Mouse (Mus musculus) adrenal gland, adult 18-20 months (tissue): ENCODE measurements around the gene Gm13275. TPM values are rescaled to one million over a fixed set of nuclear protein-coding genes. Genes with fewer than 3 reads are reported as not detected.
"Not testable (repeated sequence)": the region's sequence is repeated elsewhere in the genome, so short reads cannot be mapped to it uniquely, and the experiment has no call there.

Experiments
- DNase-seq, 2 experiments: peaks; one replicate each; pipeline ENCODE4 v3.0.0; 2021 to 2022; ENCODE audit warnings: low spot score in 2 of 2
- long read RNA-seq, 2 experiments: library from polyadenylated mRNA; stranded (forward); transcript quantifications; one replicate each; pipeline ENCODE4 v2.0.0; 2021
- total RNA-seq, 2 experiments: library from RNA; stranded (reverse); gene quantifications; 1 replicate in 1 of 2; 2 replicates in 1 of 2; pipeline ENCODE4 v1.2.3; 2021

Gene Gm13275
- not detected for total RNA-seq
- long read RNA-seq, experiment 1 = 0 reads
- long read RNA-seq, experiment 2 = 0 reads

- DNase-seq = peak; percentile 66 to 79
These were observed at the start of gene Gm13275 for GRCm38 (mm10) chr4:88793936-88794675. TSS of gene Gm13275 (plus strand) at chr4:88794487.

DNA sequence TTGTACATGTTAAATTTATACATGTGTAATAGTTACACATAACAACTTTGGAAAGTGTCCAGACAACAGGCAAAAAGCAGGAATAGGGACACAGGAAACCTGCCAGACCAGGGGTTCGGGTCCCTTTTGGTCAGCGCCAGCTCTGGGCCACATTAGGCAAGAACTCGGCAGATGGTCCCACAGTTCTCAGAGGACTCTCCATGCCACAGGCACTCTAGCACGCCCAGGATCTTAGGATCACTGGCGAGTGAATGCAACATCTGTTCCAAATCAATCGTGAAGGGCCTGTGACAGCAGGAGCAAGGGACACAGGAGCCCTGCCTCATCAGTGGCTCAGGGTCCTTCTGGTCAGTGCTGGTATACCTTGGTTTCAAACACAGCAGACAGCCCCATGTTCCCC is 44.4 kb upstream of the Gm13275 start:
- DNase-seq = no peak

DNA sequence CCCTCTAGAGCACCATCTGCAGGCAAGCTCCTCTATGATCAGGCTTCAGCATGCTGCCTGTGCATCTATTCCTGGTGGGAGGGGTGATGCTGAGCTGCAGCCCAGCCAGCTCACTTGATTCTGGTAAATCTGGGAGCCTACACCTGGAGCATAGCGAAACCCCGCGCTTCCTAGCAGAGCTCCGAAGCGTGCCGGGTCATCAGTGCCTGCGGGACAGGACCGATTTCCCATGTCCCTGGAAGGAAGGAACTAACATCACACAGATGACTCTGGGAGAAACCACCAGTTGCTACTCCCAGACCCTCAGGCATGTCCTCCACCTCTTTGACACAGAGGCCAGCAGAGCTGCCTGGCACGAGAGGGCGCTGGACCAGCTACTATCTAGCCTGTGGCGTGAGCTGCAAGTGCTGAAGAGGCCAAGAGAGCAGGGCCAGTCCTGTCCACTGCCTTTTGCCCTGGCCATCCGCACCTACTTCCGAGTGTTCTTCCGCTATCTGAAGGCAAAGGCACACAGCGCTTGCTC is 39.4 kb upstream of the Gm13275 start, which contains the start of gene Gm13271:
Gene Gm13271, plus strand, starts transcription at position 51 of the 523 bp plus-strand sequence.
- DNase-seq = peak; percentile 70 to 75

GRCm38 (mm10) chr4:88756581-88757513 is 37.4 kb upstream of the Gm13275 start:
- DNase-seq = peak; percentile 8 to 21

DNA sequence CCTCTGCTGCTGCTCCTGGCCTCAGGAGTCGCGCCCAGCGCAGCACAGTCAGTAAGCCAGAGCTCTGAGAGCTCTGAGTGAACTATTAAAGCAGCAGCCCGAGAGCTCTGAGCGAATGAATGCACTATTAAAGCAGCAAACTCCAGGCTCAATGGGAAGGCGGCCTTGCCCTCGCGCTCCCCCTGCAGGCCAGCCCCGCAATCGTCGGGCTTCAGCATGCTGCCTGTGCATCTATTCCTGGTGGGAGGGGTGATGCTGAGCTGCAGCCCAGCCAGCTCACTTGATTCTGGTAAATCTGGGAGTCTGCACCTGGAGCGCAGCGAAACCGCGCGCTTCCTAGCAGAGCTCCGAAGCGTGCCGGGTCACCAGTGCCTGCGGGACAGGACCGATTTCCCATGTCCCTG is 36.7 kb upstream of the Gm13275 start:
- peak; percentile 86 to 90 for DNase-seq

- not testable (repeated sequence) for DNase-seq
These were observed 35.5 kb upstream of the Gm13275 start for GRCm38 (mm10) chr4:88758751-88759150.

DNA sequence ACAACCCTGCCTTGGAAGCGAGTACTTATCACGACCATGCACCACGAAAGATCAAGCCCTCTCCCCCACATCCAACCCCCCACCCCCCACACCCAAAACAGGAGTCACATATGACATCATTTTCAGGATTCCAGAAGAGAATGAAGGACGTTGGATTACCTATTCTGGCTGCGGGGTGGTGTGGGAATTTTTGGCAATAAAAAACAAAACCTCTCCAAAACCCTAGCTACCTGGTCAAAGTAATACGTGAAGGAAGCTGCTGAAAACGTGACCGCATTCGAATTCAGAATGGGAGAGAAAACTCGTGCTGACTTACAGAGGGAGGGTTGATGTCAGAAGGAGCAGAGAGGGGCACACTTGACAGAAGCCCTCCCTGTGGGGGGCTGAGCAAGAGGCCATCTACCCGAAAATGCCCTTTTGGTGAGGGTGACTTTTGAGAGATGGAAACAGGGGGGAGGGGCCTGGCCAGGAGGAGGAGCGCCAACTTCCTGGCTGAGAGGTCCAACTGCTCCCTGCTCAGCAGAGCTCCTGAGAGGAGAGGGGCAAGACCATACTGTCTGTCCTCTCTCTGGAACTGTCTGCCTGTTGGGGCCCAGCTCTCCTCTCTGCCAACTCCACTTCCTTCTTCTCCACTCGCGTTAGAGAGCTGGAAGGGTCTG is 34.5 kb upstream of the Gm13275 start, which contains the start of gene Gm13283:
Gene Gm13283, plus strand, starts transcription at position 510 of the 659 bp plus-strand sequence.
- peak in 1 of 2 experiments; percentile 16 for DNase-seq

DNA sequence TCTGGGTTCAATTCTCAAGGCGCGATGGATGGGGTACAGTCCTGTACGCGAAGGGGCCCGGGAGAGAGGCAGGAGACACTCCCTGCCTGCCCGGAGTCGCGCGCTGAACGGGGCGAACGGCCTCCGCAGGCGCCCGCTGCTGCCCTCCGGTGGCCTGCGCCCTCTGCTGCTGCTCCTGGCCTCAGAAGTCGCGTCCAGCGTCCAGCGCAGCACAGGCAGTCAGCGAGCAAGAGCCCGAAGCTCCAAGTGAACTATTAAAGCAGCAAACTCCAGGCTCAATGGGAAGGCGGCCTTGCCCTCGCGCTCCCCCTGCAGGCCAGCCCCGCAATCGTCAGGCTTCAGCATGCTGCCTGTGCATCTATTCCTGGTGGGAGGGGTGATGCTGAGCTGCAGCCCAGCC is 33.9 kb upstream of the Gm13275 start:
- DNase-seq = peak; percentile 57 to 67

DNA sequence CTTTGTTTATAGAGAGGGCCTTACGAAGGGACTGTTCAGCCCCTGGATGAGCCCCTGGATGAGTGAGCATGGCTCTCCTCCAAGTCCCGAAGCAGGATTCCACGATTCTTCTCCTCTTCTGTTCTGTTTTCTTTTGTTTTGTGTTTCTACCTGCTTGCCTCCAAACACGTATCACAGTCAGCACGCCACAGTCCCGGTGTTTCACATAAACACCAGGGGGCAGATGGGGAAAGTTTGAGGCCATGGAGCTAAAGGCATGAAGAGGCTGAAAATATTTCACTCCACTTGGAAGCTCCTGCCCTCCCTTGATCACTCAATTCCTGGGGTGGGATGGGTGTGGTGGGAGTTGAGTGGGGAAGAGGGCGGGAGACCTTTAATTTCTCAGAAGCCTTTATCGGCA is 32.5 kb upstream of the Gm13275 start:
- DNase-seq = peak; percentile 65 to 71

GRCm38 (mm10) chr4:88762341-88762740 is 31.9 kb upstream of the Gm13275 start:
- DNase-seq = peak in 1 of 2 experiments; percentile 15

DNA sequence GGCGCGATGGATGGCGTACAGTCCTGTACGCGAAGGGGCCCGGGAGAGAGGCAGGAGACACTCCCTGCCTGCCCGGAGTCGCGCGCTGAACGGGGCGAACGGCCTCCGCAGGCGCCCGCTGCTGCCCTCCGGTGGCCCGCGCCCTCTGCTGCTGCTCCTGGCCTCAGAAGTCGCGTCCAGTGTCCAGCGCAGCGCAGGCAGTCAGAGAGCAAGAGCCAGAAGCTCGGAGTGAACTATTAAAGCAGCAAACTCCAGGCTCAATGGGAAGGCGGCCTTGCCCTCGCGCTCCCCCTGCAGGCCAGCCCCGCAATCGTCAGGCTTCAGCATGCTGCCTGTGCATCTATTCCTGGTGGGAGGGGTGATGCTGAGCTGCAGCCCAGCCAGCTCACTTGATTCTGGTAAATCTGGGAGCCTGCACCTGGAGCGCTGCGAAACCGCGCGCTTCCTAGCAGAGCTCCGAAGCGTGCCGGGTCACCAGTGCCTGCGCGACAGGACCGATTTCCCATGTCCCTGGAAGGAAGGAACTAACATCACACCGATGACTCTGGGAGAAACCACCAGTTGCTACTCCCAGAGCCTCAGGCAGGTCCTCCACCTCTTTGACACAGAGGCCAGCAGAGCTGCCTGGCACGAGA is 30.8 kb upstream of the Gm13275 start:
- DNase-seq = peak; percentile 37

DNA sequence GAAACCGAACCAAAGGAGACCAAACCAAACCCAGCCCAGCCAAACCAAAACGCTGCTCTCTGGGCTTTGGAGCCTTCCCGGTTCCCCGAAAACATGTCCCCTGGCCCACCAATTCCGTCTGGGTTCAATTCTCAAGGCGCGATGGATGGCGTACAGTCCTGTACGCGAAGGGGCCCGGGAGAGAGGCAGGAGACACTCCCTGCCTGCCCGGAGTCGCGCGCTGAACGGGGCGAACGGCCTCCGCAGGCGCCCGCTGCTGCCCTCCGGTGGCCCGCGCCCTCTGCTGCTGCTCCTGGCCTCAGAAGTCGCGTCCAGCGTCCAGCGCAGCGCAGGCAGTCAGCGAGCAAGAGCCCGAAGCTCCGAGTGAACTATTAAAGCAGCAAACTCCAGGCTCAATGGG is 20.8 kb upstream of the Gm13275 start, which contains the start of gene Gm13290:
Gene Gm13290, plus strand, starts transcription at position 301 of the 400 bp plus-strand sequence.
- DNase-seq = not testable (repeated sequence)

DNA sequence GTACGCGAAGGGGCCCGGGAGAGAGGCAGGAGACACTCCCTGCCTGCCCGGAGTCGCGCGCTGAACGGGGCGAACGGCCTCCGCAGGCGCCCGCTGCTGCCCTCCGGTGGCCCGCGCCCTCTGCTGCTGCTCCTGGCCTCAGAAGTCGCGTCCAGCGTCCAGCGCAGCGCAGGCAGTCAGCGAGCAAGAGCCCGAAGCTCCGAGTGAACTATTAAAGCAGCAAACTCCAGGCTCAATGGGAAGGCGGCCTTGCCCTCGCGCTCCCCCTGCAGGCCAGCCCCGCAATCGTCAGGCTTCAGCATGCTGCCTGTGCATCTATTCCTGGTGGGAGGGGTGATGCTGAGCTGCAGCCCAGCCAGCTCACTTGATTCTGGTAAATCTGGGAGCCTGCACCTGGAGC is 17.7 kb upstream of the Gm13275 start, which contains the start of gene Gm13289:
Gene Gm13289, plus strand, starts transcription at position 301 of the 400 bp plus-strand sequence.
- not testable (repeated sequence) for DNase-seq

GRCm38 (mm10) chr4:88779550-88779949 is 14.7 kb upstream of the Gm13275 start, which contains the start of gene Gm13272:
TSS of gene Gm13272 (plus strand) at chr4:88779850.
- DNase-seq = not testable (repeated sequence)

DNA sequence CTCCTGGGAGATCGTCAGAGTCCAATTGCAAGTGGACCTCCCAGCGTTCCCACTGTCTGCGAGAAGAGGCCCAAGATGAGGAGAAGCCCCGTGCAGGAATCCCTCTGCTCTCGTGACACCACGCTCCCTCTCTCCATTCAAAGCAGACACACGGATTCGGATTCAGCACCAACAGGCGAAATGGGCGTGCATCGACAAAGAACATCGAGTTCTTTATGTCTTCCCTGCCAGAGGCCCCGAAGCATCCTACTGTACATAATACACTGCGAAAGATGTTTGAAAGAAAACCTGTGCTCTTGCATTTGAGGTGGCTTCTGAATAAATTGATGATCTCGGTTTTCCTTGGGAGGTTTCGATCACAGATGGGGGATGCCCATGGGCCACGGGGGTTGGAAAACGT is 14.0 kb upstream of the Gm13275 start:
- not testable (repeated sequence) for DNase-seq

- DNase-seq = not testable (repeated sequence)
These were observed 12.5 kb upstream of the Gm13275 start, which contains the start of gene Ifnz for GRCm38 (mm10) chr4:88781831-88782230. TSS of gene Ifnz (plus strand) at chr4:88782131.

DNA sequence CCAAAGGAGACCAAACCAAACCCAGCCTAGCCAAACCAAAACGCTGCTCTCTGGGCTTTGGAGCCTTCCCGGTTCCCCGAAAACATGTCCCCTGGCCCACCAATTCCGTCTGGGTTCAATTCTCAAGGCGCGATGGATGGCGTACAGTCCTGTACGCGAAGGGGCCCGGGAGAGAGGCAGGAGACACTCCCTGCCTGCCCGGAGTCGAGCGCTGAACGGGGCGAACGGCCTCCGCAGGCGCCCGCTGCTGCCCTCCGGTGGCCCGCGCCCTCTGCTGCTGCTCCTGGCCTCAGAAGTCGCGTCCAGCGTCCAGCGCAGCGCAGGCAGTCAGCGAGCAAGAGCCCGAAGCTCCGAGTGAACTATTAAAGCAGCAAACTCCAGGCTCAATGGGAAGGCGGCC is 12.0 kb upstream of the Gm13275 start:
- peak in 1 of 2 experiments; percentile 24 for DNase-seq

- not testable (repeated sequence) for DNase-seq
These were observed 8.9 kb upstream of the Gm13275 start, which contains the start of gene Gm13276 for GRCm38 (mm10) chr4:88785409-88785808. TSS of gene Gm13276 (plus strand) at chr4:88785709.

- peak; percentile 32 to 39 for DNase-seq
These were observed 5.9 kb upstream of the Gm13275 start, which contains the start of gene Gm13277 for GRCm38 (mm10) chr4:88788402-88788801. TSS of gene Gm13277 (plus strand) at chr4:88788632.

DNA sequence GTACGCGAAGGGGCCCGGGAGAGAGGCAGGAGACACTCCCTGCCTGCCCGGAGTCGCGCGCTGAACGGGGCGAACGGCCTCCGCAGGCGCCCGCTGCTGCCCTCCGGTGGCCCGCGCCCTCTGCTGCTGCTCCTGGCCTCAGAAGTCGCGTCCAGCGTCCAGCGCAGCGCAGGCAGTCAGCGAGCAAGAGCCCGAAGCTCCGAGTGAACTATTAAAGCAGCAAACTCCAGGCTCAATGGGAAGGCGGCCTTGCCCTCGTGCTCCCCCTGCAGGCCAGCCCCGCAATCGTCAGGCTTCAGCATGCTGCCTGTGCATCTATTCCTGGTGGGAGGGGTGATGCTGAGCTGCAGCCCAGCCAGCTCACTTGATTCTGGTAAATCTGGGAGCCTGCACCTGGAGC is 3.0 kb upstream of the Gm13275 start, which contains the start of gene Gm13278:
Gene Gm13278, plus strand, starts transcription at position 301 of the 400 bp plus-strand sequence.
- not testable (repeated sequence) for DNase-seq
